In genomic region chr9:109096856-109097255, GRCm38 (mm10) we compare ENCODE assay signal across 8 mouse cellular contexts. TPM values are rescaled to one million over a fixed set of nuclear protein-coding genes. Genes with fewer than 3 reads are reported as not detected.
DNase-seq lines count a peak whose midpoint lies in the region; ATAC-seq and TF ChIP-seq lines count a peak whose summit lies in the region.

No protein-coding gene starts in this region.

- no peak for ATAC-seq in forebrain, postnatal 0 days
- ATAC-seq in liver, embryonic 13.5 days (ENCODE audit: low read depth): no peak
- no peak for ATAC-seq in monocyte, adult 5-6 weeks (replicated peaks; ENCODE audit: insufficient number of reproducible peaks, low FRiP score, low TSS enrichment, poor library complexity, severe bottlenecking)

- intact Hi-C loops in left cerebral cortex, adult 2 months (cut with DNase I): no loop called here
- intact Hi-C loops in left cerebral cortex, postnatal 4 days (cut with DNase I): no loop called here

- peak overlapping the region; percentile 83 for H3K4me2 ChIP-seq in forebrain, postnatal 0 days (ENCODE audit: low read depth)
- peak overlapping the region; percentile 69 for H3K4me2 ChIP-seq in liver, embryonic 13.5 days

- H3K9ac ChIP-seq in forebrain, postnatal 0 days: peak overlapping the region; percentile 95
- H3K9ac ChIP-seq in liver, embryonic 13.5 days: peak overlapping the region; percentile 67

- 6% methylated on average over 6 of the region's 6 CpGs for WGBS in forebrain, postnatal 0 days
- WGBS in liver, embryonic 13.5 days (ENCODE audit: insufficient replicate concordance): 67% methylated on average over 6 of the region's 6 CpGs
- 39% methylated on average over 6 of the region's 6 CpGs for WGBS in olfactory bulb, adult 2 months

- peaks cover 19% of the 10 kb centered on the region for H3K36me3 ChIP-seq in forebrain, postnatal 0 days (ENCODE audit: insufficient read depth)
- peaks cover 9% of the 10 kb centered on the region for H3K36me3 ChIP-seq in liver, embryonic 13.5 days

- DNase-seq in left cerebral cortex, adult 2 months (ENCODE audit: extremely low spot score in 1 of 2, low spot score in 2 of 2): no peak
- no peak for DNase-seq in left cerebral cortex, postnatal 4 days
- DNase-seq in forebrain, postnatal 0 days: no peak
- no peak for DNase-seq in liver, embryonic 13.5 days
- no peak for DNase-seq in frontal cortex, postnatal 36 days (ENCODE audit: low spot score in 2 of 2)
- DNase-seq in right cerebral cortex, adult 2 months (ENCODE audit: low spot score in 2 of 2): no peak

- H3K4me3 ChIP-seq in left cerebral cortex, adult 2 months: peak overlapping the region; percentile 75
- peak overlapping the region; percentile 71 for H3K4me3 ChIP-seq in forebrain, postnatal 0 days (ENCODE audit: low read depth, low read length)
- H3K4me3 ChIP-seq in liver, embryonic 13.5 days (replicated peaks): peak overlapping the region; percentile 60
- H3K4me3 ChIP-seq in olfactory bulb, adult 2 months (ENCODE audit: insufficient read depth, low read depth, low read length): peak overlapping the region; percentile 90; the same call in 1 of the 2 replicates

- H3K27ac ChIP-seq in left cerebral cortex, adult 2 months: peak overlapping the region; percentile 92
- H3K27ac ChIP-seq in forebrain, postnatal 0 days (ENCODE audit: low read depth, low read length): peak overlapping the region; percentile 100
- H3K27ac ChIP-seq in liver, embryonic 13.5 days: peak overlapping the region; percentile 86
- H3K27ac ChIP-seq in olfactory bulb, adult 2 months (ENCODE audit: insufficient read depth, low read depth, low read length): peak overlapping the region; percentile 93

- H3K4me1 ChIP-seq in forebrain, postnatal 0 days (ENCODE audit: insufficient read depth): peaks cover 35% of the 10 kb centered on the region
- H3K4me1 ChIP-seq in liver, embryonic 13.5 days (replicated peaks): peaks cover 37% of the 10 kb centered on the region
- peaks cover 35% of the 10 kb centered on the region for H3K4me1 ChIP-seq in olfactory bulb, adult 2 months (ENCODE audit: control insufficient read depth, insufficient read depth, low read length)

- no peak for TF ChIP-seq POLR2A in olfactory bulb, adult 2 months (IDR thresholded peaks at IDR 0.05; ENCODE audit: insufficient read depth, low read depth, low read length)

- no peaks in the 10 kb centered on the region for H3K27me3 ChIP-seq in forebrain, postnatal 0 days (ENCODE audit: insufficient read depth, low read length)
- H3K27me3 ChIP-seq in liver, embryonic 13.5 days: peaks cover 51% of the 10 kb centered on the region

- H3K9me3 ChIP-seq in forebrain, postnatal 0 days (ENCODE audit: low read length): no peaks in the 10 kb centered on the region
- no peaks in the 10 kb centered on the region for H3K9me3 ChIP-seq in liver, embryonic 13.5 days (replicated peaks)

- no peak for TF ChIP-seq CTCF in left cerebral cortex, adult 2 months (IDR thresholded peaks at IDR 0.05)
- TF ChIP-seq CTCF in forebrain, postnatal 0 days (IDR thresholded peaks at IDR 0.05; ENCODE audit: low read depth): no peak
- no peak for TF ChIP-seq CTCF in olfactory bulb, adult 2 months (IDR thresholded peaks at IDR 0.05; ENCODE audit: insufficient read depth, low read depth, low read length)

RNA-seq across cellular contexts. Expression of gene Plxnb1, which starts 1.7 kb away (rescaled TPM):
- 10 to 100 TPM; 65.0 to 70.5 TPM for total RNA-seq in left cerebral cortex, adult 2 months (2021)
- 100 to 1,000 TPM in 1 of 2 experiments, 10 to 100 TPM in 1; 90.0 to 105 TPM for total RNA-seq in left cerebral cortex, postnatal 4 days (2021)
- 56.3 and 78.2 TPM in 2 replicates for total RNA-seq in forebrain, postnatal 0 days (2014; rRNA removed)
- polyA plus RNA-seq in forebrain, postnatal 0 days (2015; fragmentation: Nextera tagmentation; extraction: Ambion mirVana): 7.3 and 10.2 TPM in 2 replicates
- 2.3 and 3.2 TPM in 2 replicates for polyA plus RNA-seq in liver, embryonic 13.5 days (2015; fragmentation: Nextera tagmentation; extraction: Ambion mirVana)
- not detected in 2 replicates for polyA plus RNA-seq in olfactory bulb, adult 2 months (2012; ENCODE audit: insufficient read depth, insufficient read length, low replicate concordance, missing spikeins)
- 0.32 to 5.5 TPM (median 0.78 TPM) in 3 replicates for total RNA-seq in monocyte, adult 5-6 weeks (2017)

RNA-seq across cellular contexts. Expression of gene Tma7, which starts 14.5 kb away (rescaled TPM):
- 100 to 1,000 TPM; 312 to 332 TPM for total RNA-seq in left cerebral cortex, adult 2 months (2021)
- total RNA-seq in left cerebral cortex, postnatal 4 days (2021): 100 to 1,000 TPM; 385 to 398 TPM
- total RNA-seq in forebrain, postnatal 0 days (2014; rRNA removed): 177 and 216 TPM in 2 replicates
- polyA plus RNA-seq in forebrain, postnatal 0 days (2015; fragmentation: Nextera tagmentation; extraction: Ambion mirVana): 695 and 816 TPM in 2 replicates
- polyA plus RNA-seq in liver, embryonic 13.5 days (2015; fragmentation: Nextera tagmentation; extraction: Ambion mirVana): 480 and 506 TPM in 2 replicates
- not detected in 2 replicates for polyA plus RNA-seq in olfactory bulb, adult 2 months (2012; ENCODE audit: insufficient read depth, insufficient read length, low replicate concordance, missing spikeins)
- total RNA-seq in monocyte, adult 5-6 weeks (2017): 155 to 237 TPM (median 205 TPM) in 3 replicates

RNA-seq across cellular contexts. Expression of gene Ccdc51, which starts 14.6 kb away (rescaled TPM):
- total RNA-seq in left cerebral cortex, adult 2 months (2021): 1 to 10 TPM; 8.0 to 8.6 TPM
- total RNA-seq in left cerebral cortex, postnatal 4 days (2021): 1 to 10 TPM; 7.9 to 8.4 TPM
- total RNA-seq in forebrain, postnatal 0 days (2014; rRNA removed): 12.2 and 12.9 TPM in 2 replicates
- 6.4 and 7.2 TPM in 2 replicates for polyA plus RNA-seq in forebrain, postnatal 0 days (2015; fragmentation: Nextera tagmentation; extraction: Ambion mirVana)
- 14.6 and 14.7 TPM in 2 replicates for polyA plus RNA-seq in liver, embryonic 13.5 days (2015; fragmentation: Nextera tagmentation; extraction: Ambion mirVana)
- not detected in 2 replicates for polyA plus RNA-seq in olfactory bulb, adult 2 months (2012; ENCODE audit: insufficient read depth, insufficient read length, low replicate concordance, missing spikeins)
- 3.6 to 10.0 TPM (median 9.5 TPM) in 3 replicates for total RNA-seq in monocyte, adult 5-6 weeks (2017)

RNA-seq across cellular contexts. Expression of gene Atrip, which starts 22.9 kb away (rescaled TPM):
- 10 to 100 TPM; 28.0 to 28.3 TPM for total RNA-seq in left cerebral cortex, adult 2 months (2021)
- 10 to 100 TPM; 33.4 to 37.4 TPM for total RNA-seq in left cerebral cortex, postnatal 4 days (2021)
- total RNA-seq in forebrain, postnatal 0 days (2014; rRNA removed): 45.2 and 46.1 TPM in 2 replicates
- polyA plus RNA-seq in forebrain, postnatal 0 days (2015; fragmentation: Nextera tagmentation; extraction: Ambion mirVana): 34.6 and 34.8 TPM in 2 replicates
- 12.6 and 12.7 TPM in 2 replicates for polyA plus RNA-seq in liver, embryonic 13.5 days (2015; fragmentation: Nextera tagmentation; extraction: Ambion mirVana)
- polyA plus RNA-seq in olfactory bulb, adult 2 months (2012; ENCODE audit: insufficient read depth, insufficient read length, low replicate concordance, missing spikeins): not detected in 2 replicates
- total RNA-seq in monocyte, adult 5-6 weeks (2017): 11.1 to 17.6 TPM (median 15.7 TPM) in 3 replicates

RNA-seq across cellular contexts. Expression of gene Trex1, which starts 37.3 kb away (rescaled TPM):
- 10 to 100 TPM; 11.7 to 15.3 TPM for total RNA-seq in left cerebral cortex, adult 2 months (2021)
- 10 to 100 TPM; 14.8 to 15.1 TPM for total RNA-seq in left cerebral cortex, postnatal 4 days (2021)
- total RNA-seq in forebrain, postnatal 0 days (2014; rRNA removed): 22.5 and 25.3 TPM in 2 replicates
- polyA plus RNA-seq in forebrain, postnatal 0 days (2015; fragmentation: Nextera tagmentation; extraction: Ambion mirVana): 16.5 and 20.3 TPM in 2 replicates
- polyA plus RNA-seq in liver, embryonic 13.5 days (2015; fragmentation: Nextera tagmentation; extraction: Ambion mirVana): 7.4 and 8.9 TPM in 2 replicates
- polyA plus RNA-seq in olfactory bulb, adult 2 months (2012; ENCODE audit: insufficient read depth, insufficient read length, low replicate concordance, missing spikeins): not detected in 2 replicates
- 47.4 to 94.7 TPM (median 64.7 TPM) in 3 replicates for total RNA-seq in monocyte, adult 5-6 weeks (2017)
